Mouse (Mus musculus): ENCODE results near the gene Arl4c.

GRCm38 (mm10) chr1:88680804-88681203, 21.2 kb downstream of the Arl4c start:
- TF ChIP-seq CTCF (IDR thresholded peaks at IDR 0.05; ENCODE audit: low read depth) (no peak), EP300 (IDR thresholded peaks at IDR 0.05; ENCODE audit: low read depth) (no peak)

All from liver, embryonic 14.5 days (tissue).